Mouse (Mus musculus): Measurements from ENCODE around the gene Ugt1a2. TPM values are rescaled to one million over a fixed set of nuclear protein-coding genes. Genes with fewer than 3 reads are reported as not detected.
A peak's percentile ranks its signal among the peaks of the same experiment; 100 is the strongest.
"Not testable (repeated sequence)": the region's sequence is repeated elsewhere in the genome, so short reads cannot be mapped to it uniquely, and the experiment has no call there.

Gene Ugt1a2
- polyA plus RNA-seq, 1 experiment from 2014 or later: not detected

DNA sequence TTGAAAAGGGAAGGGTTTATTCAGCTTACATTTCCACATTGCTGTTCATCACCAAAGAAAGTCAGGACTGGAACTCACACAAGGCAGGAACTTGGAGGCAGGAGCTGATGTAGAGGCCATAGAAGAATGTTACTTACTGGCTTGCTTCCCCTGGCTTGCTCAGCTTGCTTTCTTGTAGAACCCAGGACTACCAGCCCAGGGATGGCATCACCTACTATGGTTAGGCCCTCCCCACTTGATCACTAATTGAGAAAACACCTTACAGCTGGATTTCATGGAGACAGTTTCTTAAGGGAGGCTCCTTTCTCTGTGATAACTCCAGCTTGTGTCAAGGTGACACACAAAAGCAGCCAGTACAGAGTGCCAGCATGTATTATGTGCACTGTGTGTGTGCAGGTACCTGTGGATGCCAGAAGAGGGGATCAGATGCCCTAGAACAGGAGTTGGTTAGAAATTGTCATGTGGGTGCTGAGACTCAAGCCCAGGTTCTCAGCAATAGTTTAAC, 22.7 kb downstream of the Ugt1a2 start:
- not testable (repeated sequence) for H3K36me3 ChIP-seq; H3K4me3 ChIP-seq; H3K4me1 ChIP-seq; H3K27ac ChIP-seq; H3K27me3 ChIP-seq (ENCODE audit: low read depth, poor library complexity, severe bottlenecking)
- peaks cover 29% of the 10 kb centered on the region for H3K9me3 ChIP-seq (replicated peaks)
- peak; percentile 38 for DNase-seq (ENCODE audit: low spot score)

DNA sequence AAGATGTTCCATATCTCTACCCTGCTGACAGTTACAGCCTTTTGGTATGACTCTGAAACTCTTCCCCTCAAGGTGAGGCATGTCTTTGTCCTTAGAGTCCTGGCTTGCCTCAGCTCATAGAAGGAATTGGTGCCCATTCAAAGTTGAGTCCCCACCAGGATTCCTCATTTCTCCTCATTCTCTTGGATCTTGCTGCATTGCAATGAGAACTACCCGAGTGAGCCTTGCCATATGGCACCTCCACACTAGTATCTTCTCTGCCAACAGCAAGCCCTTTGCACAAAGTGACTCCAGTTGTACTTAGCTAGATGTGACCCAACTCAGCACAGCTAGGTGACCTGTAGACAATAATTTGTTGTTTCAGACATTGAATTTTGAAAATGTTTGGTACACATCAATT, 23.2 kb downstream of the Ugt1a2 start:
- H3K36me3 ChIP-seq: no peaks in the 10 kb centered on the region
- H3K4me1 ChIP-seq: no peaks in the 10 kb centered on the region
- H3K9me3 ChIP-seq (replicated peaks): peaks cover 33% of the 10 kb centered on the region
- H3K27me3 ChIP-seq (ENCODE audit: low read depth, poor library complexity, severe bottlenecking): no peaks in the 10 kb centered on the region
- no peak overlapping the region for H3K4me3 ChIP-seq
- H3K27ac ChIP-seq: no peak overlapping the region
- DNase-seq (ENCODE audit: low spot score): peak; percentile 35
- 58% methylated on average over 1 of the region's 1 CpGs for WGBS

GRCm38 (mm10) chr1:88224029-88224776, 23.8 kb downstream of the Ugt1a2 start:
- no peaks in the 10 kb centered on the region for H3K4me1 ChIP-seq
- no peak overlapping the region for H3K27ac ChIP-seq
- 77% methylated on average over 2 of the region's 2 CpGs for WGBS
- H3K27me3 ChIP-seq (ENCODE audit: low read depth, poor library complexity, severe bottlenecking): no peaks in the 10 kb centered on the region
- peaks cover 39% of the 10 kb centered on the region for H3K9me3 ChIP-seq (replicated peaks)
- peak; percentile 36 for DNase-seq (ENCODE audit: low spot score)
- no peaks in the 10 kb centered on the region for H3K36me3 ChIP-seq
- no peak overlapping the region for H3K4me3 ChIP-seq

- H3K36me3 ChIP-seq; H3K27ac ChIP-seq; H3K4me3 ChIP-seq; H3K27me3 ChIP-seq (ENCODE audit: low read depth, poor library complexity, severe bottlenecking); H3K4me1 ChIP-seq: not testable (repeated sequence)
- peak; percentile 28 for DNase-seq (ENCODE audit: low spot score)
- H3K9me3 ChIP-seq (replicated peaks): peaks cover 50% of the 10 kb centered on the region
- WGBS: 38% methylated on average over 2 of the region's 2 CpGs
Observed at GRCm38 (mm10) chr1:88225301-88225700, 24.9 kb downstream of the Ugt1a2 start.

DNA sequence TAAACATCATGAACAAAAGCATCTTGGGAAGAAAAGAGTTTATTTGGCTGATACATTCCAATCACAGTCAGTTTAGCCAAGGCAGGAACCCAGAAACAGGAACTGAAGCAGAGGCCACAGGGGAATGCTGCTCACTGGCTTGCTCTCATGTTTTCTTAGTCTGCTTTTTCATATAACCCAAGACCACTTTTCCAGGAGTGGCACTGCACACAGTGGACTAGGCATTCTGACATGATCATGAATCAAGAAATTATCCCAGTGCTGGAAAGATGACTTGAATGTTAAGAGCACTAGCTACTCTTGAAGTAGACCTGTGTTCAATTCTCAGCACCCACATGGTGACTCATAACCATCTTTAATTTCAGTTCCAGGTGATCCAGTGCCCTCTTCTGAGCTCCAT, 25.3 kb downstream of the Ugt1a2 start:
- Histone ChIP-seq H3K9me3 (replicated peaks) (peaks cover 54% of the 10 kb centered on the region), H3K4me3 (no peak overlapping the region), H3K27ac (no peak overlapping the region), H3K4me1 (no peaks in the 10 kb centered on the region), H3K36me3 (no peaks in the 10 kb centered on the region), H3K27me3 (ENCODE audit: low read depth, poor library complexity, severe bottlenecking) (no peaks in the 10 kb centered on the region)
- peak; percentile 29 for DNase-seq (ENCODE audit: low spot score)

- peak; percentile 30 for DNase-seq (ENCODE audit: low spot score)
Observed at GRCm38 (mm10) chr1:88226670-88227379, 26.4 kb downstream of the Ugt1a2 start, which contains the start of gene Mroh2a. TSS of gene Mroh2a (plus strand) at chr1:88226986.

GRCm38 (mm10) chr1:88227482-88227881, 27.1 kb downstream of the Ugt1a2 start:
- DNase-seq (ENCODE audit: low spot score): peak; percentile 27

More at GRCm38 (mm10) chr1:88226670-88227379, 26.4 kb downstream of the Ugt1a2 start, which contains the start of gene Mroh2a:
- H3K36me3 ChIP-seq: no peaks in the 10 kb centered on the region
- H3K4me1 ChIP-seq: no peaks in the 10 kb centered on the region
- H3K4me3 ChIP-seq: no peak within 1 kb of the TSS
- H3K27ac ChIP-seq: no peak within 1 kb of the TSS
- peaks cover 63% of the 10 kb centered on the region for H3K9me3 ChIP-seq (replicated peaks)
- 60% methylated on average over 5 of the region's 5 CpGs for WGBS
- H3K27me3 ChIP-seq (ENCODE audit: low read depth, poor library complexity, severe bottlenecking): no peaks in the 10 kb centered on the region

GRCm38 (mm10) chr1:88228121-88228520, 27.7 kb downstream of the Ugt1a2 start:
- Histone ChIP-seq H3K27ac (no peak overlapping the region), H3K4me1 (no peaks in the 10 kb centered on the region), H3K36me3 (no peaks in the 10 kb centered on the region), H3K27me3 (ENCODE audit: low read depth, poor library complexity, severe bottlenecking) (no peaks in the 10 kb centered on the region), H3K9me3 (replicated peaks) (peaks cover 73% of the 10 kb centered on the region), H3K4me3 (no peak overlapping the region)
- WGBS: 70% methylated on average over 7 of the region's 7 CpGs
- DNase-seq (ENCODE audit: low spot score): no peak

More at GRCm38 (mm10) chr1:88227482-88227881, 27.1 kb downstream of the Ugt1a2 start:
- WGBS: 64% methylated on average over 2 of the region's 2 CpGs
- H3K36me3 ChIP-seq: no peaks in the 10 kb centered on the region
- H3K9me3 ChIP-seq (replicated peaks): peaks cover 70% of the 10 kb centered on the region
- H3K4me3 ChIP-seq: no peak overlapping the region
- H3K27me3 ChIP-seq (ENCODE audit: low read depth, poor library complexity, severe bottlenecking): no peaks in the 10 kb centered on the region
- no peaks in the 10 kb centered on the region for H3K4me1 ChIP-seq
- H3K27ac ChIP-seq: no peak overlapping the region

DNA sequence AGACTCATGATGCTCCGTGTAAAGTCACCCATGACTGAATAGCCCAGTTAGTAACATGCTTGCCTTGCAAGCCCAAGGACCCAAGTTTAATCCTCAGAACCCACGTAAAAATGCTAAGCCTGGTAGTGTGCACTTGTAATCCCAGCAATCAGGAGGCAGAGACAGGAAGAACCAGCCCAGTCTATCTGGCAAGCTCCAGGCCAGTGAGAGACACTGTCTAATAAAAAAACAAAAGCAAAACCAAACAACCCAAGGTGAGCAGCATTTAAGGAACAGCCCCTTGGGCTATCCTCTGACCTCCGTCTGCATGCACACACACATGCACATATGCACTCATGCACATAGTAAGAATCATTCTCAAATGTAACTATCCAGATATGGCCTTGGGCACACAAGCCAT, 29.2 kb downstream of the Ugt1a2 start:
- Histone ChIP-seq H3K9me3 (replicated peaks) (peaks cover 85% of the 10 kb centered on the region), H3K27ac (no peak overlapping the region), H3K36me3 (no peaks in the 10 kb centered on the region), H3K4me1 (no peaks in the 10 kb centered on the region), H3K4me3 (no peak overlapping the region), H3K27me3 (ENCODE audit: low read depth, poor library complexity, severe bottlenecking) (no peaks in the 10 kb centered on the region)
- no peak for DNase-seq (ENCODE audit: low spot score)
- WGBS: 87% methylated on average over 3 of the region's 3 CpGs

DNA sequence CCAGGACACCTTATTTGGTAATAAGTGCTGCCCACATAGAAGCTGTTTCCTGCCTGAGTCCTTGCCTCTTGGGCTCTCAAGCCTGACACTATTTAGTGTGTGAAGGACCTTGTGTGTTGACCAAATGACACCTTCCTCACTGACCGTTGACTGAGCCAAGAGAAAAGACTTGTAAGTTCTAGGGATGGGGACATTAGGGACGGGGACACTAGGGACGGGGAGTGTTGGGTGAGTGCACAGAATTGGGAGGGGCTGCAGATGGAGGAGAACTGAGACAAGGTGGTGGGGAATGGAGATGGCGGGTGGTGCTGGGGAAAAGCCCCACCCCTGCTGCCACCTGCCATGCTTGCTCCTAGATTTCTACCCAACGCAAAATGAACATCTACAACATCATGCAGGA, 29.6 kb downstream of the Ugt1a2 start:
- 89% methylated on average over 5 of the region's 5 CpGs for WGBS
- no peak overlapping the region for H3K27ac ChIP-seq
- no peak for DNase-seq (ENCODE audit: low spot score)
- H3K9me3 ChIP-seq (replicated peaks): peaks cover 89% of the 10 kb centered on the region
- no peak overlapping the region for H3K4me3 ChIP-seq
- no peaks in the 10 kb centered on the region for H3K27me3 ChIP-seq (ENCODE audit: low read depth, poor library complexity, severe bottlenecking)
- H3K4me1 ChIP-seq: no peaks in the 10 kb centered on the region
- H3K36me3 ChIP-seq: no peaks in the 10 kb centered on the region

- Histone ChIP-seq H3K4me3 (no peak overlapping the region), H3K36me3 (no peaks in the 10 kb centered on the region), H3K27me3 (ENCODE audit: low read depth, poor library complexity, severe bottlenecking) (no peaks in the 10 kb centered on the region), H3K9me3 (replicated peaks) (peaks cover 91% of the 10 kb centered on the region), H3K4me1 (no peaks in the 10 kb centered on the region), H3K27ac (no peak overlapping the region)
- 72% methylated on average over 7 of the region's 7 CpGs for WGBS
- DNase-seq (ENCODE audit: low spot score): no peak
Observed at GRCm38 (mm10) chr1:88230421-88230820, 30.0 kb downstream of the Ugt1a2 start.

DNA sequence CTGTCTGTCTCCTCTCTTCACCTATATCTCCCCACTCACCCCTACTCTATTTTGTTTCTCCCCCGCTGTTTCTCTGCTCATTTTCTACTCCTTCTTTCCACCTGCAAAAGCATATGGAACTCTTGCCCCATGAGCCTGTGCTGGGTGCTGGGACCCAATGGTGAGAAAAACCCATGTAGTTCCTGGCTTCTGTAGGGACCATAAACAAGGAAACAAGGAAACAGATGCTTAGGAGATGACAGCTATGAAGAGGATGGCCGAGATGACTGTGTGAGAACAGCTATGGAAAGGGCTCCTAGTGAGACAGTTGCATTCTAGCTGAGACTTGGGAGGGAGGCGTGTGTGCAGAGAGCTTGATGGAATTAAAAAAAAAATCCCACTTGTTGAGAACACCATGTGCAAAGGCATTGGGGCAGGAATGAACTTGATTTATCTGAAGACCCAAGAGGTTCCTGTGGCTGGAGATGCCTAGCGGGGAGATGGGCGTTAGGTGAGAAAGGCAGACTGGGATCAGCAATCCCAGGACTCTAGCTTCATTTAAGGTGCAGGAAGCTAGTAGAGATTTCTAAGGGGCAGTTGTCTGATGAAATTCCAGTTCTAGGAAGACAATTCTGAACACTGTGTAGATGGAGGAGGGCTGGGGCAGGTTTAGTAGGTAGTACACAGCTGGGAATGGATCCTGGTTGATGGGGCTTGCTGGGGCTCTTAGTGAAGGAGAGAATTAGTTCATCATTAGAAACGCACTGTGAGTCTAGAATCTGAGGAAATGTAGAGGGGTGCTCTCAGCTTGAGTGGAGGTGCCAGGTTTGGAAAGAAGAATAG, 30.8 kb downstream of the Ugt1a2 start:
- Histone ChIP-seq H3K27ac (no peak overlapping the region), H3K27me3 (ENCODE audit: low read depth, poor library complexity, severe bottlenecking) (no peaks in the 10 kb centered on the region), H3K4me3 (no peak overlapping the region), H3K9me3 (replicated peaks) (peaks cover 91% of the 10 kb centered on the region), H3K4me1 (no peaks in the 10 kb centered on the region), H3K36me3 (no peaks in the 10 kb centered on the region)
- WGBS: 77% methylated on average over 6 of the region's 6 CpGs
- no peak for DNase-seq (ENCODE audit: low spot score)

Data from limb, embryonic 10.5 days (tissue).